Mouse (Mus musculus): ENCODE measurements around the gene Tspan17. TPM values are rescaled to one million over a fixed set of nuclear protein-coding genes. Genes with fewer than 3 reads are reported as not detected.

Gene Tspan17
- polyA plus RNA-seq, 1 experiment from 2014 or later = 3.1 TPM

GRCm38 (mm10) chr13:54811476-54811875, 22.3 kb downstream of the Tspan17 start:
- ATAC-seq (ENCODE audit: insufficient number of reproducible peaks, low FRiP score) = no peak
- WGBS = 57% methylated on average over 7 of the region's 7 CpGs
- no peak overlapping the region for H3K27ac ChIP-seq (ENCODE audit: poor library complexity, severe bottlenecking)
- no peak overlapping the region for H3K9ac ChIP-seq
- H3K27me3 ChIP-seq (replicated peaks) = peaks cover 25% of the 10 kb centered on the region
- no peak overlapping the region for H3K4me2 ChIP-seq
- no peak overlapping the region for H3K4me3 ChIP-seq
- no peaks in the 10 kb centered on the region for H3K36me3 ChIP-seq
- no peaks in the 10 kb centered on the region for H3K9me3 ChIP-seq (replicated peaks)
- H3K4me1 ChIP-seq (replicated peaks) = no peaks in the 10 kb centered on the region

- Histone ChIP-seq H3K4me3 (no peak overlapping the region), H3K4me2 (no peak overlapping the region), H3K27ac (ENCODE audit: poor library complexity, severe bottlenecking) (no peak overlapping the region), H3K4me1 (replicated peaks) (no peaks in the 10 kb centered on the region), H3K9ac (no peak overlapping the region), H3K9me3 (replicated peaks) (no peaks in the 10 kb centered on the region), H3K36me3 (no peaks in the 10 kb centered on the region), H3K27me3 (replicated peaks) (peaks cover 11% of the 10 kb centered on the region)
- ATAC-seq (ENCODE audit: insufficient number of reproducible peaks, low FRiP score) = no peak
- WGBS = 81% methylated on average over 9 of the region's 9 CpGs
Measured at GRCm38 (mm10) chr13:54813381-54813780, 24.2 kb downstream of the Tspan17 start.

GRCm38 (mm10) chr13:54818399-54819254, 29.4 kb downstream of the Tspan17 start:
- no peaks in the 10 kb centered on the region for H3K4me1 ChIP-seq (replicated peaks)
- H3K27ac ChIP-seq (ENCODE audit: poor library complexity, severe bottlenecking) = no peak overlapping the region
- H3K9me3 ChIP-seq (replicated peaks) = no peaks in the 10 kb centered on the region
- ATAC-seq (ENCODE audit: insufficient number of reproducible peaks, low FRiP score) = no peak
- no peak overlapping the region for H3K4me3 ChIP-seq
- no peak overlapping the region for H3K9ac ChIP-seq
- no peaks in the 10 kb centered on the region for H3K36me3 ChIP-seq
- H3K27me3 ChIP-seq (replicated peaks) = peaks cover 15% of the 10 kb centered on the region; the same call in 1 of the 2 replicates
- peak overlapping the region; percentile 12; the same call in 1 of the 2 replicates for H3K4me2 ChIP-seq
- 32% methylated on average over 17 of the region's 17 CpGs for WGBS

- no peak for ATAC-seq (ENCODE audit: insufficient number of reproducible peaks, low FRiP score)
- H3K4me1 ChIP-seq (replicated peaks) = peaks cover 11% of the 10 kb centered on the region; the same call in 1 of the 2 replicates
- no peaks in the 10 kb centered on the region for H3K36me3 ChIP-seq
- 74% methylated on average over 4 of the region's 4 CpGs for WGBS
- no peak overlapping the region for H3K4me2 ChIP-seq
- H3K27me3 ChIP-seq (replicated peaks) = peaks cover 23% of the 10 kb centered on the region
- H3K9me3 ChIP-seq (replicated peaks) = no peaks in the 10 kb centered on the region
- no peak overlapping the region for H3K27ac ChIP-seq (ENCODE audit: poor library complexity, severe bottlenecking)
- H3K9ac ChIP-seq = no peak overlapping the region
- no peak overlapping the region for H3K4me3 ChIP-seq
Measured at GRCm38 (mm10) chr13:54821106-54821505, 31.9 kb downstream of the Tspan17 start.

- no peaks in the 10 kb centered on the region for H3K9me3 ChIP-seq (replicated peaks)
- ATAC-seq (ENCODE audit: insufficient number of reproducible peaks, low FRiP score) = no peak
- 49% methylated on average over 2 of the region's 2 CpGs for WGBS
Measured at GRCm38 (mm10) chr13:54821931-54822330, 32.8 kb downstream of the Tspan17 start.

GRCm38 (mm10) chr13:54824111-54824931, 35.1 kb downstream of the Tspan17 start:
- Histone ChIP-seq H3K27me3 (replicated peaks) (peaks cover 20% of the 10 kb centered on the region), H3K9ac (no peak overlapping the region), H3K4me1 (replicated peaks) (peaks cover 11% of the 10 kb centered on the region; the same call in 1 of the 2 replicates), H3K36me3 (no peaks in the 10 kb centered on the region), H3K4me2 (peak overlapping the region; percentile 59), H3K27ac (ENCODE audit: poor library complexity, severe bottlenecking) (no peak overlapping the region), H3K4me3 (peak overlapping the region; percentile 17), H3K9me3 (replicated peaks) (no peaks in the 10 kb centered on the region)
- ATAC-seq (ENCODE audit: insufficient number of reproducible peaks, low FRiP score) = 0 out of 2 replicates have a peak, but pooled peaks have one; percentile 11
- 13% methylated on average over 25 of the region's 25 CpGs for WGBS

More at GRCm38 (mm10) chr13:54821931-54822330, 32.8 kb downstream of the Tspan17 start:
- Histone ChIP-seq H3K4me1 (replicated peaks) (peaks cover 11% of the 10 kb centered on the region; the same call in 1 of the 2 replicates), H3K4me3 (no peak overlapping the region), H3K9ac (no peak overlapping the region), H3K27me3 (replicated peaks) (peaks cover 23% of the 10 kb centered on the region), H3K4me2 (no peak overlapping the region), H3K36me3 (no peaks in the 10 kb centered on the region), H3K27ac (ENCODE audit: poor library complexity, severe bottlenecking) (no peak overlapping the region)

- no peak for ATAC-seq (ENCODE audit: insufficient number of reproducible peaks, low FRiP score)
- H3K9ac ChIP-seq = no peak overlapping the region
- WGBS = 43% methylated on average over 7 of the region's 7 CpGs
- H3K4me1 ChIP-seq (replicated peaks) = peaks cover 11% of the 10 kb centered on the region; the same call in 1 of the 2 replicates
- H3K9me3 ChIP-seq (replicated peaks) = no peaks in the 10 kb centered on the region
- H3K36me3 ChIP-seq = no peaks in the 10 kb centered on the region
- no peak overlapping the region for H3K4me3 ChIP-seq
- H3K27me3 ChIP-seq (replicated peaks) = peaks cover 14% of the 10 kb centered on the region
- H3K4me2 ChIP-seq = no peak overlapping the region
- no peak overlapping the region for H3K27ac ChIP-seq (ENCODE audit: poor library complexity, severe bottlenecking)
Measured at GRCm38 (mm10) chr13:54827992-54828391, 38.8 kb downstream of the Tspan17 start.

GRCm38 (mm10) chr13:54828508-54828907, 39.3 kb downstream of the Tspan17 start:
- Histone ChIP-seq H3K9ac (no peak overlapping the region), H3K4me2 (no peak overlapping the region), H3K27ac (ENCODE audit: poor library complexity, severe bottlenecking) (no peak overlapping the region), H3K27me3 (replicated peaks) (peaks cover 14% of the 10 kb centered on the region; the same call in 1 of the 2 replicates), H3K9me3 (replicated peaks) (no peaks in the 10 kb centered on the region), H3K4me1 (replicated peaks) (peaks cover 11% of the 10 kb centered on the region; the same call in 1 of the 2 replicates), H3K36me3 (no peaks in the 10 kb centered on the region), H3K4me3 (no peak overlapping the region)
- whole genome bisulfite sequencing = 47% methylated on average over 6 of the region's 6 CpGs
- ATAC-seq (ENCODE audit: insufficient number of reproducible peaks, low FRiP score) = no peak

GRCm38 (mm10) chr13:54829450-54829849, 40.3 kb downstream of the Tspan17 start:
- Histone ChIP-seq H3K9ac (no peak overlapping the region), H3K4me2 (peak overlapping the region; percentile 20; the same call in 1 of the 2 replicates), H3K27ac (ENCODE audit: poor library complexity, severe bottlenecking) (no peak overlapping the region), H3K4me1 (replicated peaks) (peaks cover 4% of the 10 kb centered on the region; the same call in 1 of the 2 replicates), H3K36me3 (no peaks in the 10 kb centered on the region), H3K4me3 (no peak overlapping the region), H3K27me3 (replicated peaks) (peaks cover 7% of the 10 kb centered on the region; the same call in 1 of the 2 replicates), H3K9me3 (replicated peaks) (no peaks in the 10 kb centered on the region)
- ATAC-seq (ENCODE audit: insufficient number of reproducible peaks, low FRiP score) = no peak
- 3% methylated on average over 13 of the region's 13 CpGs for WGBS

GRCm38 (mm10) chr13:54836351-54837030, 47.3 kb downstream of the Tspan17 start:
- no peak overlapping the region for H3K4me3 ChIP-seq
- H3K9me3 ChIP-seq (replicated peaks) = no peaks in the 10 kb centered on the region
- no peak for ATAC-seq (ENCODE audit: insufficient number of reproducible peaks, low FRiP score)
- H3K4me2 ChIP-seq = no peak overlapping the region
- H3K9ac ChIP-seq = no peak overlapping the region
- no peak overlapping the region for H3K27ac ChIP-seq (ENCODE audit: poor library complexity, severe bottlenecking)
- peaks cover 23% of the 10 kb centered on the region for H3K27me3 ChIP-seq (replicated peaks)
- H3K4me1 ChIP-seq (replicated peaks) = no peaks in the 10 kb centered on the region
- H3K36me3 ChIP-seq = no peaks in the 10 kb centered on the region
- WGBS = 79% methylated on average over 13 of the region's 14 CpGs
